ENCODE assay signal across 7 mouse cellular contexts in genomic region chr11:44470432-44471336, GRCm38 (mm10). TPM values are rescaled to one million over a fixed set of nuclear protein-coding genes. Genes with fewer than 3 reads are reported as not detected.
DNase-seq lines count a peak whose midpoint lies in the region; ATAC-seq and TF ChIP-seq lines count a peak whose summit lies in the region.

Gene Ublcp1, minus strand, starts transcription at chr11:44470498.

- under 1% methylated on average over 54 of the region's 54 CpGs for WGBS in embryonic facial prominence, embryonic 13.5 days
- WGBS in heart, adult 2 months = under 1% methylated on average over 54 of the region's 54 CpGs
- WGBS in limb, embryonic 13.5 days = under 1% methylated on average over 54 of the region's 54 CpGs
- WGBS in midbrain, embryonic 16.5 days = under 1% methylated on average over 54 of the region's 54 CpGs

- no peaks in the 10 kb centered on the region for H3K36me3 ChIP-seq in embryonic facial prominence, embryonic 13.5 days
- peaks cover 5% of the 10 kb centered on the region; the same call in 1 of the 2 replicates for H3K36me3 ChIP-seq in heart, adult 2 months (ENCODE audit: control insufficient read depth, insufficient read depth, low read length)
- peaks cover under 1% of the 10 kb centered on the region; the same call in 1 of the 2 replicates for H3K36me3 ChIP-seq in limb, embryonic 13.5 days
- no peaks in the 10 kb centered on the region for H3K36me3 ChIP-seq in midbrain, embryonic 16.5 days (ENCODE audit: control insufficient read depth, insufficient read depth, low read length)

- H3K27ac ChIP-seq in embryonic facial prominence, embryonic 13.5 days = peak within 1 kb of the TSS; percentile 92
- H3K27ac ChIP-seq in heart, adult 2 months = peak within 1 kb of the TSS; percentile 85
- H3K27ac ChIP-seq in limb, embryonic 13.5 days = peak within 1 kb of the TSS; percentile 88
- peak within 1 kb of the TSS; percentile 89 for H3K27ac ChIP-seq in midbrain, embryonic 16.5 days (ENCODE audit: low read length)

- no peaks in the 10 kb centered on the region for H3K9me3 ChIP-seq in embryonic facial prominence, embryonic 13.5 days
- no peaks in the 10 kb centered on the region for H3K9me3 ChIP-seq in limb, embryonic 13.5 days
- no peaks in the 10 kb centered on the region for H3K9me3 ChIP-seq in midbrain, embryonic 16.5 days (replicated peaks; ENCODE audit: control insufficient read depth, low read length, poor library complexity, severe bottlenecking)

- peak; percentile 95 for DNase-seq in adrenal gland, postnatal 36 days
- DNase-seq in heart, adult 2 months = peak; percentile 95 to 96
- peak; percentile 95 for DNase-seq in kidney, adult 8-10 months
- DNase-seq in spleen, postnatal 10 days (ENCODE audit: low spot score in 2 of 2) = peak; percentile 92 to 95

- TF ChIP-seq POLR2A in heart, adult 2 months (IDR thresholded peaks at IDR 0.05; ENCODE audit: insufficient read depth, low read depth, low read length) = peak; percentile 82

- no peaks in the 10 kb centered on the region for H3K79me2 ChIP-seq in heart, adult 2 months (replicated peaks; ENCODE audit: control insufficient read depth, insufficient read depth, low read length)

- H3K4me3 ChIP-seq in embryonic facial prominence, embryonic 13.5 days = peak within 1 kb of the TSS; percentile 95
- peak within 1 kb of the TSS; percentile 97 for H3K4me3 ChIP-seq in heart, adult 2 months
- peak within 1 kb of the TSS; percentile 98 for H3K4me3 ChIP-seq in limb, embryonic 13.5 days
- peak within 1 kb of the TSS; percentile 95 for H3K4me3 ChIP-seq in midbrain, embryonic 16.5 days (ENCODE audit: low read depth, low read length)

- ATAC-seq in embryonic facial prominence, embryonic 13.5 days (ENCODE audit: insufficient number of reproducible peaks, insufficient read depth, low FRiP score, low TSS enrichment, low read depth) = peak; percentile 85
- ATAC-seq in limb, embryonic 13.5 days (ENCODE audit: low FRiP score, low read depth) = peak; percentile 92
- peak; percentile 98 for ATAC-seq in midbrain, embryonic 16.5 days

- H3K4me2 ChIP-seq in embryonic facial prominence, embryonic 13.5 days = peak within 1 kb of the TSS; percentile 90
- H3K4me2 ChIP-seq in limb, embryonic 13.5 days (replicated peaks) = peak within 1 kb of the TSS; percentile 85
- H3K4me2 ChIP-seq in midbrain, embryonic 16.5 days (ENCODE audit: low read length) = peak within 1 kb of the TSS; percentile 94

- intact Hi-C loops in heart, adult 2 months (cut with DNase I) = loop anchor here (1.0 kb wide), 1 partner anchor 49 kb away; no protein-coding TSS in a partner anchor

- H3K9ac ChIP-seq in embryonic facial prominence, embryonic 13.5 days = peak within 1 kb of the TSS; percentile 93
- H3K9ac ChIP-seq in heart, adult 2 months (ENCODE audit: low read depth, low read length) = peak within 1 kb of the TSS; percentile 97
- peak within 1 kb of the TSS; percentile 94 for H3K9ac ChIP-seq in limb, embryonic 13.5 days
- peak within 1 kb of the TSS; percentile 92 for H3K9ac ChIP-seq in midbrain, embryonic 16.5 days (ENCODE audit: low read depth, low read length)

- peaks cover 16% of the 10 kb centered on the region for H3K4me1 ChIP-seq in embryonic facial prominence, embryonic 13.5 days
- H3K4me1 ChIP-seq in heart, adult 2 months (ENCODE audit: control insufficient read depth, insufficient read depth, low read length) = peaks cover 4% of the 10 kb centered on the region
- peaks cover 12% of the 10 kb centered on the region for H3K4me1 ChIP-seq in limb, embryonic 13.5 days
- peaks cover 16% of the 10 kb centered on the region for H3K4me1 ChIP-seq in midbrain, embryonic 16.5 days (ENCODE audit: control insufficient read depth, insufficient read depth, low read length)

- H3K27me3 ChIP-seq in embryonic facial prominence, embryonic 13.5 days = no peaks in the 10 kb centered on the region
- H3K27me3 ChIP-seq in heart, adult 2 months (ENCODE audit: control insufficient read depth, insufficient read depth, low read length) = no peaks in the 10 kb centered on the region
- no peaks in the 10 kb centered on the region for H3K27me3 ChIP-seq in limb, embryonic 13.5 days
- no peaks in the 10 kb centered on the region for H3K27me3 ChIP-seq in midbrain, embryonic 16.5 days (ENCODE audit: control insufficient read depth, insufficient read depth, low read depth, low read length)

- TF ChIP-seq EP300 in heart, adult 2 months (IDR thresholded peaks at IDR 0.05; ENCODE audit: insufficient read depth, low read depth, low read length) = 0 out of 2 replicates have a peak, but pooled peaks have one; percentile 65

- no peak for TF ChIP-seq CTCF in heart, adult 2 months (IDR thresholded peaks at IDR 0.05)

RNA-seq across cellular contexts. Expression of gene Ublcp1, which starts in this region (rescaled TPM):
- 10 to 100 TPM; 42.5 to 44.1 TPM for total RNA-seq in adrenal gland, postnatal 36 days (2021)
- polyA plus RNA-seq in embryonic facial prominence, embryonic 13.5 days (2015; fragmentation: Nextera tagmentation; extraction: Ambion mirVana) = 72.8 and 77.4 TPM in 2 replicates
- total RNA-seq in heart, adult 2 months (2021) = 10 to 100 TPM; 40.3 to 41.3 TPM
- 13.8 and 30.1 TPM in 2 replicates for polyA plus RNA-seq in heart, adult 2 months (2012; rRNA removed)
- polyA plus RNA-seq in limb, embryonic 13.5 days (2015; fragmentation: Nextera tagmentation; extraction: Ambion mirVana) = 65.2 and 74.7 TPM in 2 replicates
- polyA plus RNA-seq in midbrain, embryonic 16.5 days (2015; fragmentation: Nextera tagmentation; extraction: Ambion mirVana) = 59.1 and 63.6 TPM in 2 replicates

Comparison
In these comparisons a context has a peak if more than half of its experiments do, and no peak if none do; other contexts are left out.
1. Peak in every context shown above with its lines: DNase-seq, ATAC-seq, H3K4me3 ChIP-seq and H3K27ac ChIP-seq.